Mouse (Mus musculus): Measurements from ENCODE around the gene Lpcat3.

GRCm38 (mm10) chr6:124750405-124750804 is 87.6 kb downstream of the Lpcat3 start:
- no peak for TF ChIP-seq FLI1 (IDR thresholded peaks at IDR 0.05; ENCODE audit: low read length)
- TF ChIP-seq GATA1 (IDR thresholded peaks at IDR 0.05; ENCODE audit: borderline replicate concordance, low read length) = no peak
